Mouse (Mus musculus) embryonic facial prominence, embryonic 10.5 days (tissue): ENCODE data around the gene Adcyap1r1. TPM values are rescaled to one million over a fixed set of nuclear protein-coding genes. Genes with fewer than 3 reads are reported as not detected.
A peak's percentile ranks its signal among the peaks of the same experiment; 100 is the strongest.

Experiments used
- DNase-seq: peaks from one replicate; pipeline ENCODE4 v3.0.0-alpha.2; 2017; ENCODE audit warnings: low spot score
- H3K27ac ChIP-seq: fragments of 300-500 bp; sonication (generic); replicated peaks from 2 replicates; pipeline ENCODE4 v1.5.1; 2016; ENCODE audit warnings: mild to moderate bottlenecking
- H3K27me3 ChIP-seq: fragments of 300-500 bp; sonication (generic); replicated peaks from 2 replicates; pipeline ENCODE4 v1.6.1; 2016; ENCODE audit warnings: low read depth, mild to moderate bottlenecking; ENCODE audit not compliant: poor library complexity, severe bottlenecking
- H3K36me3 ChIP-seq: fragments of 300-500 bp; sonication (generic); replicated peaks from 2 replicates; pipeline ENCODE4 v1.6.1; 2016; ENCODE audit warnings: mild to moderate bottlenecking, moderate library complexity
- H3K4me1 ChIP-seq: fragments of 300-500 bp; sonication (generic); 2 replicates; pipeline ENCODE4 v1.6.1; 2016
- H3K4me3 ChIP-seq: fragments of 300-500 bp; sonication (generic); 2 replicates; pipeline ENCODE4 v1.5.1; 2016; ENCODE audit warnings: mild to moderate bottlenecking, moderate library complexity
- H3K9me3 ChIP-seq: fragments of 300-500 bp; sonication (generic); 2 replicates; pipeline ENCODE4 v1.6.1; 2016; ENCODE audit warnings: mild to moderate bottlenecking
- WGBS: fragments of 180-500 bp; shearing (Covaris S2); methylation state at CpG from one replicate; pipeline ENCODE4 v1.1.7; 2016; 5-methylcytosine and 5-hydroxymethylcytosine counted together
- polyA plus RNA-seq: library from polyadenylated mRNA; unstranded; fragments of >200 nt; fragmentation: Nextera tagmentation; extraction: Ambion mirVana; gene quantifications from 2 replicates; pipeline ENCODE4 v1.2.1, GENCODE M21; 2016

Gene Adcyap1r1
- polyA plus RNA-seq, 1 experiment from 2014 or later = 4.4 TPM

GRCm38 (mm10) chr6:55512066-55512703 lies 60.4 kb downstream of the Adcyap1r1 start:
- Histone ChIP-seq H3K27ac (no peak overlapping the region), H3K36me3 (no peaks in the 10 kb centered on the region), H3K4me1 (peaks cover 5% of the 10 kb centered on the region; the same call in 1 of the 2 replicates), H3K4me3 (no peak overlapping the region), H3K27me3 (no peaks in the 10 kb centered on the region), H3K9me3 (no peaks in the 10 kb centered on the region)
- DNase-seq = no peak
- WGBS = 52% methylated on average over 19 of the region's 19 CpGs

DNA sequence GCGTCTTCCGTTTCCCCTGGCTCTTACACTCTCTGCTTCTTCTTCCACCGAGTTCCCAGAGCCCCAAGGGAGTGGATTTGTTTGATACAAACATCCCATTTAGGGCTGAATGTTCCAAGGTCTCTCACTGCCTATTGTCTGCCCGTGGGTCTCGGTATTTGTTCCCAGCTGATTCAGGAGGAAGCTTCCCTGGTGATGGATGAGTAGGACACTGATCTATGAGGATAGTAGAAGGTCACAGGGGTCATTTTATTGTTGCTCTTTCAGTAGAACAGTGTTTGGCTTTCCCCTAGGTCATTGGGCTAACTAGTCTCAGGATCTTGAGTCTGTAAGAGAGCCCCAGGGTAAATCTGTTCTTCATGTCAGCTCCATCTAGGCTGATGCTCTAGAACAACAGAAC lies 61.7 kb downstream of the Adcyap1r1 start:
- no peak overlapping the region for H3K4me3 ChIP-seq
- 60% methylated on average over 5 of the region's 5 CpGs for WGBS
- no peaks in the 10 kb centered on the region for H3K27me3 ChIP-seq
- peaks cover 5% of the 10 kb centered on the region; the same call in 1 of the 2 replicates for H3K4me1 ChIP-seq
- no peaks in the 10 kb centered on the region for H3K9me3 ChIP-seq
- no peak overlapping the region for H3K27ac ChIP-seq
- no peak for DNase-seq
- no peaks in the 10 kb centered on the region for H3K36me3 ChIP-seq

DNA sequence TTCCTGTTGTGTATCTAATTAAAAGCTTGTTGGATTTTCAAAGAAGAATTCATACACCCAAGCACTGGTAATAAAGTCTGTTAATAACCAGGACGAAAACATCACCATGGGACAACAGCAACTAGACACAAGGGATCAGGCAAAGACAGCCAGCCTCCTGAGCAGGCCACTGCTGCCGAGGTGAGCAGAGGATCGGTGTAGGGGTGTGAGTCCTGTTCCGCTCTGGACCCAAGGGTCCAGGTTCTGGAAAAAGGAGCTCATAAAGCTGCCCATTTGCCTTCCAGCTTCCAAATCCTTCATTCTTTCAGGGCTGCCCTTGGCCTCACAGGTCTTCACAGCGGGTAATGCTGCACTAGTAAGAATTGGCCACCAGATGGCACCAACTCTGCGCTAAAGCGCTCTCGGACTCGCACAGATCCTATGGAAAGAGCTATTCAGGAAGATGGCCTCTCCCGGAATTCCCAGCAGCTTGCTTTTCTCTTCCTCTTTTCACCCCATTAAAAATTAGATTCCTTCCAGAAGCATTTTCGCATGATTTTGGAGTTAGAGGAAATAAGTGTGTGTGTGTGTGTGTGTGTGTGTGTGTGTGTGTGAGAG lies 67.9 kb downstream of the Adcyap1r1 start:
- Histone ChIP-seq H3K27me3 (no peaks in the 10 kb centered on the region), H3K4me3 (peak overlapping the region; percentile 36), H3K4me1 (0 out of 2 replicates have a peak, but pooled peaks cover 3% of the 10 kb centered on the region), H3K36me3 (no peaks in the 10 kb centered on the region), H3K9me3 (no peaks in the 10 kb centered on the region), H3K27ac (peak overlapping the region; percentile 58; the same call in 1 of the 2 replicates)
- WGBS = 16% methylated on average over 11 of the region's 11 CpGs
- DNase-seq = peak; percentile 86

DNA sequence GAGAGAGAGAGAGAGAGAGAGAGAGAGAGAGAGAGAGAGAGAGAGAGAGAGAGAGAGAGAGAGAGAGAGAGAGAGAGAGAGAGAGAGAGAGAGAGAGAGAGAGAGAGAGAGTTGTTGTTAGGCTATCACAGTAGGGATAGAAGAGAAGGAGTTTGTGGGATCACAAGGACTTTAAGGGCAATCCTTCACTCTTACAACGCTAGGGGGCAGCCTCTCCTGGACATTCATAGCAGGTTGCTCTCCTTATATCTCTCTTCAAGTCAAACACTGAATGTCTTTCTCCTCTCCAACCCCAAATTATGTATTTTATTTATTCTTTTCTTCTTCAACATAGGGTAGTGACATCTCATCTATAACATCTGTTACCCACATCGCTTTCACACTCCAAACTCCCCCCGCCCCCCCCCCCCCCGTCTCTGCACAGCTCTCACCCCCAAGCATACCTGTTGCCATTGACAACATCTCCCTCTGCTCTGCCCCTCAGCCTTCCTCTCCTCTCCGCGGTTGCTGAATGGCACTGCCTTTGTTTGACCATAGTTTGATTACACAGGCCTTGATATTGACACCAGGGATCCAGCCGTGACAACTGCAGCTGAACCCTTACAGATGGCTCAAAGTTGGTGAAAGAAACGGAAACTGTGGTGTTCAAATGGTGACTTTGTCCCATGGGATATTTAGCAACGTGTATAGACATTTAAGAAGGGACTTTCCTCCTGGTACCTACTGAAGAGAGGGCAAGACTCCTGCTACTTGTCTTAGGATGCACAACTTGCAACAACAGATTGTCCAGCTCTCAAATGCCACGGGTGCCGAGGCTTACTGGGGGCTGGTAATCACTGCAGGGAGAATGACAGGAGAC lies 68.7 kb downstream of the Adcyap1r1 start:
- Histone ChIP-seq H3K36me3 (no peaks in the 10 kb centered on the region), H3K9me3 (no peaks in the 10 kb centered on the region), H3K4me1 (0 out of 2 replicates have a peak, but pooled peaks cover 3% of the 10 kb centered on the region), H3K27ac (peak overlapping the region; percentile 58; the same call in 1 of the 2 replicates), H3K27me3 (no peaks in the 10 kb centered on the region), H3K4me3 (peak overlapping the region; percentile 36)
- 55% methylated on average over 11 of the region's 11 CpGs for WGBS
- peak; percentile 68 for DNase-seq

- Histone ChIP-seq H3K27me3 (no peaks in the 10 kb centered on the region), H3K4me3 (no peak overlapping the region), H3K27ac (no peak overlapping the region), H3K4me1 (no peaks in the 10 kb centered on the region), H3K9me3 (no peaks in the 10 kb centered on the region), H3K36me3 (no peaks in the 10 kb centered on the region)
- no peak for DNase-seq
- 88% methylated on average over 2 of the region's 2 CpGs for WGBS
Observed at GRCm38 (mm10) chr6:55536469-55536868, 84.7 kb downstream of the Adcyap1r1 start.

DNA sequence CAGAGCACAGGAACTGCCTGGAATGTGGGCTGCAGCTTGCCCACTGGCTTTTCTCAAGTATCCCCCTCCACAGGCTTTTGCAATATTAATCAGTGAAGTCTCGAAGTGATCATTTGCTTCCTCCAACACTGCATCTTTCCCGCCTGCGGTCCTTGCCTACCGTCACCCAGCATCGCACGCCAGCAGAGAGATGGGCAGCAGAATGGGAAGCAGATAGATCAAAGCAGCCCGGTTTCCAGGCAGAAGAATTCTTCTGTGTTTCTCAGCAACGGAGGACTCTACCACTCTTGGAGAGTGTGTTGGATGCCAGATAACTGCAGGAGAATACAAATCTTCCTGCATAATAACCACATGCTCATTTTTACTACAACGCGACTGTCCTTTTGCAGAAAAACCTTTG lies 87.4 kb downstream of the Adcyap1r1 start:
- no peak for DNase-seq
- Histone ChIP-seq H3K36me3 (no peaks in the 10 kb centered on the region), H3K4me1 (no peaks in the 10 kb centered on the region), H3K27ac (no peak overlapping the region), H3K4me3 (no peak overlapping the region), H3K27me3 (no peaks in the 10 kb centered on the region), H3K9me3 (no peaks in the 10 kb centered on the region)
- WGBS = 80% methylated on average over 10 of the region's 10 CpGs

DNA sequence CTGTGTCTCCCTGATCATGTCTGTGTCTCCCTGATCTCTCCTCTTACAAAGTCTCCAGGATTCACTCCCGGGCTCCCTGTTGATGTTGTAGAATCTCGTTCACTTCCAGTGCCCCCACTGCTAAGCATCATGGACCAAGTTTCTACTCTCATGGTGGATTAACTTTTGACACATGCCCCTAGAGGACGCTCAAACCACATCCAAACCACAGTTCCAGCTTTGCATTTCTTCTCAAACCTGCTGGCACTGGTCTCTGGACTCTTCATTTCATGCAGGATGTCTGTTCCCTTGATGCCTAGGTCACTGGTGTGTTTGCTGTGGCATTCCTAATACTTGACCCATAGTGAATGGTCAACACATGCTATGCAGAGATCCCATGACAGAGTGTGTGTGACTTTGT lies 90.6 kb downstream of the Adcyap1r1 start:
- no peak for DNase-seq
- no peak overlapping the region for H3K27ac ChIP-seq
- no peaks in the 10 kb centered on the region for H3K36me3 ChIP-seq
- no peaks in the 10 kb centered on the region for H3K4me1 ChIP-seq
- no peaks in the 10 kb centered on the region for H3K9me3 ChIP-seq
- 53% methylated on average over 3 of the region's 3 CpGs for WGBS
- no peak overlapping the region for H3K4me3 ChIP-seq
- H3K27me3 ChIP-seq = no peaks in the 10 kb centered on the region

DNA sequence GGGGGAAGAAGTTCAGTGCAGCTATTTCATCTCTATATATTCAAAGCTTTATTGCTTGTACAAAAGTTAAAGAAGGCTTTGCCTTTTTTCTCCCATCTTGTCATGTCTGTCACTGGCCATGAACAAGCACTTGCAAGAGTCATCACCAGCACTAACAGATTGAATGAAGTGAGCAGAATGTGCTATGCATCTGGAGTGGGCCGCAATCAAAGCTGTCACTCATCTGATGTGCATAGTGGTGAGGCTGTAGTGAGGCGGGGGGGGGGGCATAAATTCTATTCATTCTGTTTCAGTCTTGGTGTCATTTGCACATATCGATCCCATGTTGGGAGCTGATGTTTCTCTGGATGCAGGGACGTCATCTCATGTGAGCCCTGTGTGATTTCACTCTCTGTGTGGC lies 91.6 kb downstream of the Adcyap1r1 start:
- no peak for DNase-seq
- Histone ChIP-seq H3K27ac (no peak overlapping the region), H3K27me3 (no peaks in the 10 kb centered on the region), H3K4me3 (no peak overlapping the region), H3K9me3 (no peaks in the 10 kb centered on the region), H3K4me1 (no peaks in the 10 kb centered on the region), H3K36me3 (no peaks in the 10 kb centered on the region)
- WGBS = 84% methylated on average over 4 of the region's 4 CpGs

GRCm38 (mm10) chr6:55549211-55549610 lies 97.4 kb downstream of the Adcyap1r1 start:
- WGBS = 91% methylated on average over 6 of the region's 6 CpGs
- DNase-seq = no peak
- Histone ChIP-seq H3K36me3 (no peaks in the 10 kb centered on the region), H3K27ac (no peak overlapping the region), H3K4me3 (no peak overlapping the region), H3K9me3 (no peaks in the 10 kb centered on the region), H3K4me1 (no peaks in the 10 kb centered on the region), H3K27me3 (no peaks in the 10 kb centered on the region)

GRCm38 (mm10) chr6:55550926-55551325 lies 99.1 kb downstream of the Adcyap1r1 start:
- Histone ChIP-seq H3K27ac (no peak overlapping the region), H3K4me3 (no peak overlapping the region), H3K36me3 (no peaks in the 10 kb centered on the region), H3K27me3 (no peaks in the 10 kb centered on the region), H3K4me1 (no peaks in the 10 kb centered on the region), H3K9me3 (no peaks in the 10 kb centered on the region)
- peak; percentile 69 for DNase-seq
- WGBS = 42% methylated on average over 13 of the region's 13 CpGs
